Mouse (Mus musculus) bone marrow macrophage, adult 2 months (primary cell): ENCODE measurements around the gene Exosc5.

Experiments
- CTCF ChIP-seq: IDR thresholded peaks from 2 replicates; pipeline ENCODE4 v1.5.1; 2012; ENCODE audit warnings: low read depth, mild to moderate bottlenecking, low read length, moderate library complexity
- POLR2A ChIP-seq: IDR thresholded peaks from 2 replicates; pipeline ENCODE4 v1.6.1; 2012; ENCODE audit warnings: mild to moderate bottlenecking, low read depth, low read length, borderline replicate concordance

- no peak for TF ChIP-seq CTCF
- TF ChIP-seq POLR2A = no peak
These were observed 46.9 kb downstream of the Exosc5 start for GRCm38 (mm10) chr7:25705801-25706251.
